Mouse (Mus musculus): ENCODE data around the gene Fosl1. TPM values are rescaled to one million over a fixed set of nuclear protein-coding genes. Genes with fewer than 3 reads are reported as not detected.
"Not testable (repeated sequence)": the region's sequence is repeated elsewhere in the genome, so short reads cannot be mapped to it uniquely, and the experiment has no call there.

Fosl1 gene
- polyA plus RNA-seq, 1 experiment from 2014 or later, result 0.34 TPM

GRCm38 (mm10) chr19:5483386-5484359, 36.3 kb downstream of the Fosl1 start:
- no peak overlapping the region for H3K4me3 ChIP-seq
- H3K27ac ChIP-seq, result no peak overlapping the region
- WGBS, result 92% methylated on average over 19 of the region's 19 CpGs
- no peak for DNase-seq (ENCODE audit: low spot score)
- peaks cover 21% of the 10 kb centered on the region for H3K4me1 ChIP-seq
- no peaks in the 10 kb centered on the region for H3K9me3 ChIP-seq
- H3K27me3 ChIP-seq (ENCODE audit: insufficient read depth, poor library complexity, severe bottlenecking), result no peaks in the 10 kb centered on the region
- peaks cover 80% of the 10 kb centered on the region for H3K36me3 ChIP-seq

- WGBS, result 89% methylated on average over 5 of the region's 5 CpGs
- H3K4me3 ChIP-seq, result no peak overlapping the region
- H3K36me3 ChIP-seq, result peaks cover 72% of the 10 kb centered on the region
These were observed 37.1 kb downstream of the Fosl1 start for GRCm38 (mm10) chr19:5484496-5484895.

GRCm38 (mm10) chr19:5485371-5485770, 38.0 kb downstream of the Fosl1 start:
- peaks cover 27% of the 10 kb centered on the region for H3K4me1 ChIP-seq
- no peak overlapping the region for H3K27ac ChIP-seq
- no peaks in the 10 kb centered on the region for H3K27me3 ChIP-seq (ENCODE audit: insufficient read depth, poor library complexity, severe bottlenecking)
- H3K4me3 ChIP-seq, result no peak overlapping the region
- DNase-seq (ENCODE audit: low spot score), result no peak
- peaks cover 63% of the 10 kb centered on the region for H3K36me3 ChIP-seq
- H3K9me3 ChIP-seq, result no peaks in the 10 kb centered on the region
- WGBS, result 88% methylated on average over 8 of the region's 8 CpGs

More at GRCm38 (mm10) chr19:5484496-5484895, 37.1 kb downstream of the Fosl1 start:
- Histone ChIP-seq H3K9me3 (no peaks in the 10 kb centered on the region), H3K27ac (no peak overlapping the region), H3K27me3 (ENCODE audit: insufficient read depth, poor library complexity, severe bottlenecking) (no peaks in the 10 kb centered on the region), H3K4me1 (peaks cover 27% of the 10 kb centered on the region)
- DNase-seq (ENCODE audit: low spot score), result no peak

GRCm38 (mm10) chr19:5485821-5486220, 38.5 kb downstream of the Fosl1 start:
- Histone ChIP-seq H3K36me3 (peaks cover 58% of the 10 kb centered on the region), H3K27ac (no peak overlapping the region), H3K4me3 (no peak overlapping the region), H3K27me3 (ENCODE audit: insufficient read depth, poor library complexity, severe bottlenecking) (no peaks in the 10 kb centered on the region), H3K4me1 (peaks cover 27% of the 10 kb centered on the region), H3K9me3 (no peaks in the 10 kb centered on the region)
- DNase-seq (ENCODE audit: low spot score), result no peak
- 94% methylated on average over 7 of the region's 7 CpGs for WGBS

GRCm38 (mm10) chr19:5486286-5486685, 38.9 kb downstream of the Fosl1 start:
- peaks cover 27% of the 10 kb centered on the region for H3K4me1 ChIP-seq
- no peak for DNase-seq (ENCODE audit: low spot score)
- H3K36me3 ChIP-seq, result peaks cover 54% of the 10 kb centered on the region
- peak overlapping the region; percentile 97; the same call in 1 of the 2 replicates for H3K27ac ChIP-seq
- no peaks in the 10 kb centered on the region for H3K27me3 ChIP-seq (ENCODE audit: insufficient read depth, poor library complexity, severe bottlenecking)
- 90% methylated on average over 8 of the region's 8 CpGs for WGBS
- no peaks in the 10 kb centered on the region for H3K9me3 ChIP-seq
- H3K4me3 ChIP-seq, result no peak overlapping the region

- Histone ChIP-seq H3K36me3 (peaks cover 50% of the 10 kb centered on the region), H3K4me3 (peak overlapping the region; percentile 68; the same call in 1 of the 2 replicates), H3K4me1 (peaks cover 27% of the 10 kb centered on the region), H3K27me3 (ENCODE audit: insufficient read depth, poor library complexity, severe bottlenecking) (no peaks in the 10 kb centered on the region), H3K9me3 (no peaks in the 10 kb centered on the region), H3K27ac (peak overlapping the region; percentile 97; the same call in 1 of the 2 replicates)
- WGBS, result 85% methylated on average over 4 of the region's 4 CpGs
- DNase-seq (ENCODE audit: low spot score), result no peak
These were observed 39.4 kb downstream of the Fosl1 start for GRCm38 (mm10) chr19:5486771-5487170.

- peak; percentile 98 for DNase-seq (ENCODE audit: low spot score)
- Histone ChIP-seq H3K9me3 (no peaks in the 10 kb centered on the region), H3K36me3 (peaks cover 50% of the 10 kb centered on the region), H3K27ac (peak within 1 kb of the TSS; percentile 97), H3K4me1 (peaks cover 38% of the 10 kb centered on the region), H3K4me3 (peak within 1 kb of the TSS; percentile 68), H3K27me3 (ENCODE audit: insufficient read depth, poor library complexity, severe bottlenecking) (no peaks in the 10 kb centered on the region)
- WGBS, result under 1% methylated on average over 39 of the region's 39 CpGs
These were observed 40.6 kb downstream of the Fosl1 start, which contains the start of gene Mus81 for GRCm38 (mm10) chr19:5487768-5488550. Mus81 (minus strand) TSS chr19:5488402.

- peak overlapping the region; percentile 97 for H3K27ac ChIP-seq
- DNase-seq (ENCODE audit: low spot score), result peak; percentile 100
- peaks cover 50% of the 10 kb centered on the region for H3K36me3 ChIP-seq
- H3K4me1 ChIP-seq, result peaks cover 43% of the 10 kb centered on the region
- no peaks in the 10 kb centered on the region for H3K9me3 ChIP-seq
- peak overlapping the region; percentile 68 for H3K4me3 ChIP-seq
- WGBS, result under 1% methylated on average over 26 of the region's 26 CpGs
- no peaks in the 10 kb centered on the region for H3K27me3 ChIP-seq (ENCODE audit: insufficient read depth, poor library complexity, severe bottlenecking)
These were observed 41.7 kb downstream of the Fosl1 start for GRCm38 (mm10) chr19:5488878-5489571.

GRCm38 (mm10) chr19:5489721-5490120, 42.4 kb downstream of the Fosl1 start:
- not testable (repeated sequence) for H3K27me3 ChIP-seq (ENCODE audit: insufficient read depth, poor library complexity, severe bottlenecking); DNase-seq (ENCODE audit: low spot score); H3K9me3 ChIP-seq
- Histone ChIP-seq H3K4me1 (peaks cover 45% of the 10 kb centered on the region), H3K4me3 (peak overlapping the region; percentile 86), H3K36me3 (peaks cover 49% of the 10 kb centered on the region), H3K27ac (peak overlapping the region; percentile 97)
- WGBS, result 51% methylated on average over 10 of the region's 10 CpGs

- peak; percentile 98 for DNase-seq (ENCODE audit: low spot score)
- peaks cover 47% of the 10 kb centered on the region for H3K36me3 ChIP-seq
- under 1% methylated on average over 61 of the region's 62 CpGs for WGBS
- H3K9me3 ChIP-seq, result no peaks in the 10 kb centered on the region
- peak within 1 kb of the TSS; percentile 97 for H3K27ac ChIP-seq
- H3K4me3 ChIP-seq, result peak within 1 kb of the TSS; percentile 86
- H3K27me3 ChIP-seq (ENCODE audit: insufficient read depth, poor library complexity, severe bottlenecking), result no peaks in the 10 kb centered on the region
- H3K4me1 ChIP-seq, result peaks cover 45% of the 10 kb centered on the region
These were observed 43.1 kb downstream of the Fosl1 start, which contains the start of gene Cfl1 for GRCm38 (mm10) chr19:5490313-5490897. Cfl1 (plus strand) TSS chr19:5490455.

- under 1% methylated on average over 59 of the region's 59 CpGs for WGBS
These were observed 43.8 kb downstream of the Fosl1 start for GRCm38 (mm10) chr19:5490898-5491708.

More at GRCm38 (mm10) chr19:5490898-5491708, 43.8 kb downstream of the Fosl1 start:
- Histone ChIP-seq H3K27me3 (ENCODE audit: insufficient read depth, poor library complexity, severe bottlenecking) (no peaks in the 10 kb centered on the region), H3K4me3 (peak overlapping the region; percentile 86), H3K9me3 (no peaks in the 10 kb centered on the region), H3K36me3 (peaks cover 47% of the 10 kb centered on the region), H3K4me1 (peaks cover 42% of the 10 kb centered on the region), H3K27ac (peak overlapping the region; percentile 97)
- DNase-seq (ENCODE audit: low spot score), result peak; percentile 95
